Mouse (Mus musculus): ENCODE measurements around the gene Snx7. TPM values are rescaled to one million over a fixed set of nuclear protein-coding genes. Genes with fewer than 3 reads are reported as not detected.

The Snx7 gene
- polyA plus RNA-seq, 1 experiment = 4.4 TPM

DNA sequence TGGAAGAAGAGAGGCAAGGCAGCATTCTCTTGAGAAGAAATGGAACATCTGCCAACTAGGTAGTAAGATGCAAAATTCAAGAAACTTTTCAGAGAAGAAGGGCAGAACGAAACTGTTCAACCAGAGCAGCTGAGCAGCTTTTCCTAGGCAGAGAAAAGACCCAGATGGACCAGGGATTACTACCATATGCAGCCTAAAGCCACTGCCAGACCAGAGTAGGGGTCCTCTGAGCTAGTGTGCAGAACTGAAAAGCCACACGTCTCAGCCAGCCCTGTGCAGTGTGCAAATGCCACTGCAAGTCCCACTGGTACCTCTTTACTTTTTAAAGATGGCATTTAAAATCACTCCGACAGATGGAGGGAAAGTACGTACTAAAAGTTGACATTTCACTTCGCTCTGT, 129.0 kb downstream of the Snx7 start:
- TF ChIP-seq CTCF (IDR thresholded peaks at IDR 0.05; ENCODE audit: control insufficient read depth, insufficient read depth, low read length) = no peak
- no peak for TF ChIP-seq POLR2A (IDR thresholded peaks at IDR 0.05; ENCODE audit: borderline replicate concordance, control insufficient read depth, low read depth, low read length)
- 68% methylated on average over 5 of the region's 5 CpGs for WGBS
- no peaks in the 10 kb centered on the region for H3K4me1 ChIP-seq (ENCODE audit: control insufficient read depth, insufficient read depth, low read length)

DNA sequence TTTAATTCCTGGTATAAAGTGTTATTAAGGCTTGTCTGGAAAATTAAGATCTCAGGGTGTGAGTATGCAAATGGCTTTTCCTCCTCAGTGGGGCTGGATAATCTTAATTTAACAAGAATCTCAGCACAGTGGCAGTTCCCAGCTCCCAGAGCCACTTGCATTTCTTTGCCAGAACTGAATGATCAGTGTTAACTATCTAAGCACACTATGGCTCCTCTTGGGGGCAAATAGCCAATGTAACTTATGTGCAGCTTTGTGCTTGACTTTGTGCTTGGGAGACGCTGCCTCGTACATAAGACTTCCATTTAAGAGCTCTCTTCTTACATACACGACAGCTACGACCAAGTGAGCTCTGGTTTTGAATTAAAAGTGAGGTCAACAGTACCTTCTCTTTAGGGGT, 136.1 kb downstream of the Snx7 start:
- Histone ChIP-seq H3K4me3 (replicated peaks; ENCODE audit: control insufficient read depth, low read depth, low read length) (no peak overlapping the region), H3K27ac (ENCODE audit: control insufficient read depth, insufficient read depth, low read depth, low read length, poor library complexity) (no peak overlapping the region), H3K4me1 (ENCODE audit: control insufficient read depth, insufficient read depth, low read length) (no peaks in the 10 kb centered on the region)
- no peak for TF ChIP-seq POLR2A (IDR thresholded peaks at IDR 0.05; ENCODE audit: borderline replicate concordance, control insufficient read depth, low read depth, low read length)
- TF ChIP-seq CTCF (IDR thresholded peaks at IDR 0.05; ENCODE audit: control insufficient read depth, insufficient read depth, low read length) = no peak
- 85% methylated on average over 4 of the region's 4 CpGs for WGBS

More for the DNA sequence above, 129.0 kb downstream of the Snx7 start:
- Histone ChIP-seq H3K27ac (ENCODE audit: control insufficient read depth, insufficient read depth, low read depth, low read length, poor library complexity) (no peak overlapping the region), H3K4me3 (replicated peaks; ENCODE audit: control insufficient read depth, low read depth, low read length) (no peak overlapping the region)

All from bone marrow, adult 2 months (tissue).